Mouse (Mus musculus) heart, embryonic 11.5 days (tissue): ENCODE results near the gene Nwd2. TPM values are rescaled to one million over a fixed set of nuclear protein-coding genes. Genes with fewer than 3 reads are reported as not detected.
A peak's percentile ranks its signal among the peaks of the same experiment; 100 is the strongest.

Experiments used
- ATAC-seq: fragments of 200-750 bp; cut with Nextera tagmentation; replicated peaks from 2 replicates; pipeline ENCODE4 v1.8.0; 2017; ENCODE audit warnings: moderate library complexity; ENCODE audit not compliant: insufficient number of reproducible peaks, low FRiP score, low TSS enrichment
- H3K27ac ChIP-seq: fragments of 300-500 bp; sonication (generic); 2 replicates; pipeline ENCODE4 v1.5.1; 2014; ENCODE audit warnings: mild to moderate bottlenecking, low read depth, low read length
- H3K27me3 ChIP-seq: fragments of 300-500 bp; sonication (generic); 2 replicates; pipeline ENCODE4 v1.6.1; 2014; ENCODE audit warnings: mild to moderate bottlenecking, low read length, mixed read lengths; ENCODE audit not compliant: control insufficient read depth, insufficient read depth
- H3K36me3 ChIP-seq: fragments of 300-500 bp; sonication (generic); 2 replicates; pipeline ENCODE4 v1.6.1; 2014; ENCODE audit warnings: mild to moderate bottlenecking, low read length, moderate library complexity, mixed read lengths; ENCODE audit not compliant: control insufficient read depth, insufficient read depth
- H3K4me1 ChIP-seq: fragments of 300-500 bp; sonication (generic); 2 replicates; pipeline ENCODE4 v1.6.1; 2014; ENCODE audit warnings: low read length; ENCODE audit not compliant: control insufficient read depth, insufficient read depth
- H3K4me2 ChIP-seq: fragments of 300-500 bp; sonication (generic); 2 replicates; pipeline ENCODE4 v1.6.1; 2014; ENCODE audit warnings: mild to moderate bottlenecking, moderate library complexity
- H3K4me3 ChIP-seq: fragments of 300-500 bp; sonication (generic); 2 replicates; pipeline ENCODE4 v1.5.1; 2014; ENCODE audit warnings: low read depth, low read length
- H3K9ac ChIP-seq: fragments of 300-500 bp; sonication (generic); 2 replicates; pipeline ENCODE4 v1.6.1; 2014; ENCODE audit warnings: mild to moderate bottlenecking, low read depth, low read length, moderate library complexity
- H3K9me3 ChIP-seq: fragments of 300-500 bp; sonication (generic); replicated peaks from 2 replicates; pipeline ENCODE4 v1.6.1; 2016; ENCODE audit warnings: low read length; ENCODE audit not compliant: control insufficient read depth
- WGBS: fragments of 180-500 bp; shearing (Covaris S2); extraction: QIAGEN DNeasy Blood & Tissue Kit; methylation state at CpG from one replicate; pipeline ENCODE4 v1.1.7; 2014; ENCODE audit not compliant: insufficient replicate concordance; 5-methylcytosine and 5-hydroxymethylcytosine counted together
- polyA plus RNA-seq: library from polyadenylated mRNA; unstranded; fragments of >200 nt; fragmentation: Nextera tagmentation; extraction: Ambion mirVana; gene quantifications from 2 replicates; pipeline ENCODE4 v1.2.1, GENCODE M21; 2014

The Nwd2 gene
- polyA plus RNA-seq, 1 experiment from 2014 or later, result 0.06 TPM

DNA sequence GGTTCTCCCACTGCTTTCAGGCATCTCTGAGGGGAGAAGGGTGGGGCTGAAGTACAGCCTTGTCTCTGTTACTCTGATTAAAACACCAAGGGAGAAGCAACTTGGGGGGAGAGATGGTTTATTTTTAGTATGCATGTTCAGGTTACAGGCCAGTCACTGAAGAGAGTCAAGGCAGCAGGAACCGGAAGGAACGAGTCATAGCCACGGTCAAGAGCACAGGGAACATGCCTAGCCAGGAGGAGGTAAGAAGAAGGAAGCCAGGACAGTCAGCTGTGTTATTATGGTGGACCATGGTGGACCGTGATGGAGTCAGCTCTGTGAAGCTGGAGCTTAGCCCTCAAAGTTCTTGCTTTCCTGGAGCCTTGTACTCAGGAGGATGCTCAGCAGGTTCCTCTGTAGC lies 119.3 kb downstream of the Nwd2 start:
- WGBS, result 67% methylated on average over 4 of the region's 4 CpGs
- no peak overlapping the region for H3K4me2 ChIP-seq

DNA sequence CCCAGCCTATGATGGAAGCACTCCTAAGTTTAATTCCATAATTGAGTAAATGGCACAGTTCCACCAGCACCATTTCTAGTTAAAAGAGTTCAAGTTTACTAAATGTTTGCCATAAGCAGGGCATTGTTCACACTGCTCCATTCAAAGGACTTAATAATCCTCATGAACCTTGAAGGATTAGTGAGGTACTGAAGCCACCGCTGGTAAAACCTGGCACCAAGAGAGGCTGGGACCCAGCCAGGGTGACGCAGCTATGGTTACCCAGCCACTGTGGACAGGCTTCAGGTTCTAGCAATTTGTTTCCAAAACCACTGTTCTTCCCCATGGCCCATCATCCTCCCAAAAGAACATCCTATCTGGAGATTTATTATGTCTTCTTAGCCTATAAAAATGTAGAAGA lies 124.1 kb downstream of the Nwd2 start:
- Histone ChIP-seq H3K9ac (no peak overlapping the region), H3K36me3 (no peaks in the 10 kb centered on the region), H3K27me3 (no peaks in the 10 kb centered on the region), H3K9me3 (no peaks in the 10 kb centered on the region), H3K4me2 (no peak overlapping the region), H3K4me3 (no peak overlapping the region), H3K4me1 (no peaks in the 10 kb centered on the region), H3K27ac (no peak overlapping the region)
- ATAC-seq, result no peak
- WGBS, result 81% methylated on average over 2 of the region's 2 CpGs

More for the DNA sequence above, 119.3 kb downstream of the Nwd2 start:
- Histone ChIP-seq H3K27ac (no peak overlapping the region), H3K4me3 (no peak overlapping the region), H3K27me3 (no peaks in the 10 kb centered on the region), H3K9ac (no peak overlapping the region), H3K9me3 (no peaks in the 10 kb centered on the region), H3K36me3 (no peaks in the 10 kb centered on the region), H3K4me1 (no peaks in the 10 kb centered on the region)
- no peak for ATAC-seq

GRCm38 (mm10) chr5:63773603-63774002 lies 124.7 kb downstream of the Nwd2 start:
- Histone ChIP-seq H3K4me3 (no peak overlapping the region), H3K9me3 (no peaks in the 10 kb centered on the region), H3K4me1 (no peaks in the 10 kb centered on the region), H3K27me3 (no peaks in the 10 kb centered on the region), H3K27ac (no peak overlapping the region), H3K9ac (no peak overlapping the region), H3K4me2 (no peak overlapping the region), H3K36me3 (no peaks in the 10 kb centered on the region)
- 50% methylated on average over 1 of the region's 1 CpGs for WGBS
- no peak for ATAC-seq

GRCm38 (mm10) chr5:63788156-63788826 lies 139.4 kb downstream of the Nwd2 start:
- H3K27me3 ChIP-seq, result no peaks in the 10 kb centered on the region
- H3K9ac ChIP-seq, result no peak overlapping the region
- H3K4me1 ChIP-seq, result no peaks in the 10 kb centered on the region
- WGBS, result 82% methylated on average over 10 of the region's 10 CpGs
- H3K9me3 ChIP-seq, result no peaks in the 10 kb centered on the region
- H3K36me3 ChIP-seq, result no peaks in the 10 kb centered on the region
- H3K4me2 ChIP-seq, result no peak overlapping the region
- no peak for ATAC-seq
- H3K4me3 ChIP-seq, result no peak overlapping the region
- H3K27ac ChIP-seq, result no peak overlapping the region

DNA sequence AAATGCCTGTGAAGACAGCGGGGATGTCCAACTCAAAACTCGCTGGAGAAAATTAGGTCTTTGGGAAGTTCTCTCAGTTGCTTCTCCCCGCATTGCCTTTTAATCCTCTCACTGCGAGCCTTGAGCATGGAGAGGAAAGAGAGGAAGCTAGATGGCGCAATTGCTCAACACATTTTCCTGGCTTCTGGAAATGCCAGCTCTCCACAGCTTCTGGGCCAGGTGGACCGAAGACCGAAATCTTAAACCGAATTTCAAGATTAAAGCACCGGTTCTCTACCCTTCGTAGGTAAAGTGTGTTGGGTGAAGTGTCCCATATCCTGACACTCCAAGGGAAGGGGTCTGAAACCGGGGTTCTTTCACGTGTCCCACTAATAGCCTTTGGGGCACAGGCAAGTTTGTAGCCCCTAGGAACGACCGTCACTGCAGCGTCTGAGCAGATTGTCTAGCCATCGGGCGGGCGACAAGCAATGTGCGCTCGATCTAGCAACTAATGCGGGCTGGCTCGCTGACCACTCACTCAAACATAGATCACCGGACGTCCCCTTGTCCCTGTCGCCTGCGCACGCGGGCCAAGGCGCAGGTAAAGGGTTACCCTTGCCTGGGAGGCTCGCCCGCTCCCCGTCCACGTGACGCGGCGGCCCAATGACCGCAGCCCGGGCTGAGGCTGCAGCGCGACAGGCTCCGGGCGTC lies 163.1 kb downstream of the Nwd2 start, which contains the start of gene 0610040J01Rik:
TSS of gene 0610040J01Rik (plus strand) at position 545 of the 690 bp plus-strand sequence.
- Histone ChIP-seq H3K4me2 (peak within 1 kb of the TSS; percentile 94), H3K36me3 (no peaks in the 10 kb centered on the region), H3K27me3 (peaks cover 21% of the 10 kb centered on the region), H3K4me1 (no peaks in the 10 kb centered on the region), H3K9ac (peak within 1 kb of the TSS; percentile 24), H3K27ac (no peak within 1 kb of the TSS), H3K9me3 (no peaks in the 10 kb centered on the region), H3K4me3 (peak within 1 kb of the TSS; percentile 54)
- ATAC-seq, result peak; percentile 46; the same call in 1 of the 2 replicates
- 4% methylated on average over 41 of the region's 42 CpGs for WGBS

- no peaks in the 10 kb centered on the region for H3K9me3 ChIP-seq
- no peak; the same call in 1 of the 2 replicates for ATAC-seq
- peak overlapping the region; percentile 24; the same call in 1 of the 2 replicates for H3K9ac ChIP-seq
- H3K36me3 ChIP-seq, result no peaks in the 10 kb centered on the region
- peak overlapping the region; percentile 54 for H3K4me3 ChIP-seq
- no peaks in the 10 kb centered on the region for H3K4me1 ChIP-seq
- WGBS, result under 1% methylated on average over 26 of the region's 26 CpGs
- peaks cover 21% of the 10 kb centered on the region for H3K27me3 ChIP-seq
- peak overlapping the region; percentile 94 for H3K4me2 ChIP-seq
- no peak overlapping the region for H3K27ac ChIP-seq
These were observed 163.6 kb downstream of the Nwd2 start for GRCm38 (mm10) chr5:63812509-63812865.

GRCm38 (mm10) chr5:63816643-63817042 lies 167.7 kb downstream of the Nwd2 start:
- Histone ChIP-seq H3K9me3 (no peaks in the 10 kb centered on the region), H3K9ac (no peak overlapping the region), H3K27ac (no peak overlapping the region), H3K36me3 (no peaks in the 10 kb centered on the region), H3K4me1 (no peaks in the 10 kb centered on the region), H3K27me3 (peaks cover 21% of the 10 kb centered on the region), H3K4me2 (no peak overlapping the region), H3K4me3 (no peak overlapping the region)
- ATAC-seq, result no peak
- WGBS, result 83% methylated on average over 7 of the region's 7 CpGs

DNA sequence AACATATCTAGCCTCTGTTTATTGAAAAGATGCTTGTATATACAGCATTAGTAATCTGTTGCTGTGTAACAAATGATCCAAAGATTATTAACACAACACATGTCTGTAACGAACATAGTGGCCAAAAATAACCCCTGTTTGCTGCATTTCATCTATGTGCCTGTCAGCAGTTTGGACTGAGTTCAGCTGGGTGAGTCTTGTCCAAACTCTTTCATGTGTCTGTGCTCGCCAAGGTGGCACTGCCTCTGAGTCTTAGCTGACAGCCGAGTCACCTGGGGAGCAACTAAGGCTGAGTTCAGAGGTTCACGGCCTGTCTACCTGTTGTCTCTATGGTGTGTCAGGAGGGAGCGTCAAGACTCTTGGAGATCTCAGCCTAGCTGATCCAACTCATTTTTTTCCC lies 168.4 kb downstream of the Nwd2 start:
- WGBS, result 55% methylated on average over 5 of the region's 5 CpGs
- H3K27me3 ChIP-seq, result peaks cover 18% of the 10 kb centered on the region
- no peaks in the 10 kb centered on the region for H3K9me3 ChIP-seq
- no peaks in the 10 kb centered on the region for H3K36me3 ChIP-seq
- no peak overlapping the region for H3K27ac ChIP-seq
- H3K9ac ChIP-seq, result no peak overlapping the region
- ATAC-seq, result no peak
- H3K4me2 ChIP-seq, result no peak overlapping the region
- no peaks in the 10 kb centered on the region for H3K4me1 ChIP-seq
- no peak overlapping the region for H3K4me3 ChIP-seq
